Mouse (Mus musculus): ENCODE measurements around the gene Itpkb. TPM values are rescaled to one million over a fixed set of nuclear protein-coding genes. Genes with fewer than 3 reads are reported as not detected.
"Not testable (repeated sequence)": the region's sequence is repeated elsewhere in the genome, so short reads cannot be mapped to it uniquely, and the experiment has no call there.

Gene Itpkb
- polyA plus RNA-seq, 1 experiment from 2014 or later = 9.4 TPM

DNA sequence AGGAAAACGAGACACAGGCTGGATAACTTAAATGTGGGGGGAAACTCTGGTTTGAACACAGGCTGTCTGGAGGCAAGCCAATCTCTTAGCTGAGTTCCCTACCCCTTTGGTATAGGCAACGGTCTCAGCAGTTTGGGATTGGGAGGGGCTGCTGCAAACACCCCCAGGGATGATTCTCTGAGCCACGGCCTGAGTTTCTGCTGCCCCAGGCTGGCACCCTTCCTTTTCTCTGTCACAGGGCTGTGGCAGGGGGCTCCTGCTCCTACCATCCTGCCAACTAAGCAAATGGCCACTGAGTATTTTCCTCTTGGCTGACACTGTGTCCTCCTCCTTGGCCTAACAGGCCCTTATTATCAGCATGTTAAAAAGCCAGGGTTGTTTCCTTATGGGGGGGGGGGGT lies 37.3 kb downstream of the Itpkb start:
- no peak for ATAC-seq (ENCODE audit: low read depth)
- Histone ChIP-seq H3K27ac (ENCODE audit: low read length) (no peak overlapping the region), H3K4me1 (replicated peaks; ENCODE audit: control insufficient read depth, insufficient read depth, low read length) (peaks cover 48% of the 10 kb centered on the region), H3K4me2 (ENCODE audit: low read depth, low read length) (no peak overlapping the region), H3K27me3 (ENCODE audit: control insufficient read depth, insufficient read depth, low read depth, low read length) (no peaks in the 10 kb centered on the region), H3K36me3 (ENCODE audit: control insufficient read depth, insufficient read depth, low read length) (no peaks in the 10 kb centered on the region), H3K9ac (ENCODE audit: low read length) (0 out of 2 replicates have a peak overlapping the region, but pooled peaks have one; percentile 9), H3K9me3 (ENCODE audit: control insufficient read depth, low read length) (no peaks in the 10 kb centered on the region), H3K4me3 (ENCODE audit: low read length) (no peak overlapping the region)
- 46% methylated on average over 3 of the region's 3 CpGs for WGBS

DNA sequence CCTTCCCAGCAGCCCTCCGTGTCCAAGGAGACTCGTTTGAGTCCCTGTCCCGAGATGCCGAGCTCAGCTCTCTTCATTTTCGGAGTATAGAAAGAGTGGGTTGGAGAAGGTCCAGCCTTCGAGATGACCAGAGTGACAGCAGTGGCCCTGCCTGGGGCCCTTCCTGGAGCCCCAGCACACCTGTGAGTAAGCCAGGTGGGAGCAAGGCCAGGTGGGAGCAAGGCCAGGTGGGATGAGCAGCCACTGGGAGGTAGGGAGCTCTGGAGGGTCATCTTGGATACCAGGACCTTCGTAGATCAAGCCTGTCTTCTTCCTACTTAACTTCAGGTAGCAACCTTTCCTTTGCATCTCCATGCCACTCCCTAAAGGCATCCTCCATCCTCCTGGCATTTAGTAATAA lies 37.8 kb downstream of the Itpkb start:
- Histone ChIP-seq H3K9me3 (ENCODE audit: control insufficient read depth, low read length) (no peaks in the 10 kb centered on the region), H3K4me3 (ENCODE audit: low read length) (no peak overlapping the region), H3K4me2 (ENCODE audit: low read depth, low read length) (no peak overlapping the region), H3K9ac (ENCODE audit: low read length) (no peak overlapping the region), H3K27ac (ENCODE audit: low read length) (no peak overlapping the region), H3K27me3 (ENCODE audit: control insufficient read depth, insufficient read depth, low read depth, low read length) (no peaks in the 10 kb centered on the region), H3K36me3 (ENCODE audit: control insufficient read depth, insufficient read depth, low read length) (no peaks in the 10 kb centered on the region), H3K4me1 (replicated peaks; ENCODE audit: control insufficient read depth, insufficient read depth, low read length) (peaks cover 51% of the 10 kb centered on the region)
- 74% methylated on average over 7 of the region's 7 CpGs for WGBS
- ATAC-seq (ENCODE audit: low read depth) = no peak

- ATAC-seq (ENCODE audit: low read depth) = no peak
- WGBS = 50% methylated on average over 9 of the region's 9 CpGs
- Histone ChIP-seq H3K4me3 (ENCODE audit: low read length) (no peak overlapping the region), H3K27me3 (ENCODE audit: control insufficient read depth, insufficient read depth, low read depth, low read length) (no peaks in the 10 kb centered on the region), H3K4me2 (ENCODE audit: low read depth, low read length) (no peak overlapping the region), H3K36me3 (ENCODE audit: control insufficient read depth, insufficient read depth, low read length) (no peaks in the 10 kb centered on the region), H3K9ac (ENCODE audit: low read length) (no peak overlapping the region), H3K9me3 (ENCODE audit: control insufficient read depth, low read length) (no peaks in the 10 kb centered on the region), H3K4me1 (replicated peaks; ENCODE audit: control insufficient read depth, insufficient read depth, low read length) (peaks cover 48% of the 10 kb centered on the region), H3K27ac (ENCODE audit: low read length) (no peak overlapping the region)
Measured at GRCm38 (mm10) chr1:180368646-180369045, 38.4 kb downstream of the Itpkb start.

DNA sequence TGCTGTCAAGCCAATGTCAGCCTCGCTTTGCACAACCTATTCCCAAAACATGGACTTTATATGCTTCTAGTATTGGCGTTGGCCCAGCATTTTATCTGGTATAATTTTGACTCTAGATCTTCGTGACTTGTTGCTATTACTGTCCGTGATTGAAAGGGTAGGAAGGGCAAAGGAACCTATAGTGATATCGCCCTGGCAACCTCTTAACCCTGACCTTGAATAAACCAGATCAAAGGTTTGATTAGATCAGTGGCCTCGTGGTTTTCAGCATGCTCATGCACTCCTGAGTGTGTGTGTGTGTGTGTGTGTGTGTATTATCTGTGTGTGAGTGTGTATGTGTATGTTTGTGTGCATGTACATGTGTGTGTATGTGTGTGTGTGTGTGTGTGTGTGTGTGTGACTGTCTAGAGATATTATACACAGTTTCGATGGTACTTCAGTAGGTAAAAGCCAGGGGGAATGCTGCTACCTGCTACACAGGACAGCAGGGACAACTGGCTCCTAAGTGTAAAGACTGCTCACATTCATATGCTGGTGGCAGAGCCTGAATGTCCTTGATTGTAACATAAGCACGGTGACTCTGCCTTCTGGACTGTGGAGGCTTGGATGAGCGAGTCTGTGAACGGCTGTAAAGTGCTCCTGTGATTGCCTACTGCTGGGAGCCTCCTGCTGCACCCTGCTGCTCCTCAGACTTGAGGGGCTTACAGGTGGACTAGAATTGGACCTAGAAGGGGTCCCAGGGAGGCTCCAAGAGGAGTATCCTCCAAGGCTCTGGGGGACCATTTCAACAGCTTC lies 40.8 kb downstream of the Itpkb start:
- Histone ChIP-seq H3K27me3 (ENCODE audit: control insufficient read depth, insufficient read depth, low read depth, low read length) (no peaks in the 10 kb centered on the region), H3K4me3 (ENCODE audit: low read length) (no peak overlapping the region), H3K4me2 (ENCODE audit: low read depth, low read length) (no peak overlapping the region), H3K4me1 (replicated peaks; ENCODE audit: control insufficient read depth, insufficient read depth, low read length) (peaks cover 49% of the 10 kb centered on the region), H3K9ac (ENCODE audit: low read length) (no peak overlapping the region), H3K27ac (ENCODE audit: low read length) (no peak overlapping the region), H3K9me3 (ENCODE audit: control insufficient read depth, low read length) (no peaks in the 10 kb centered on the region), H3K36me3 (ENCODE audit: control insufficient read depth, insufficient read depth, low read length) (no peaks in the 10 kb centered on the region)
- no peak for ATAC-seq (ENCODE audit: low read depth)
- 56% methylated on average over 10 of the region's 10 CpGs for WGBS

DNA sequence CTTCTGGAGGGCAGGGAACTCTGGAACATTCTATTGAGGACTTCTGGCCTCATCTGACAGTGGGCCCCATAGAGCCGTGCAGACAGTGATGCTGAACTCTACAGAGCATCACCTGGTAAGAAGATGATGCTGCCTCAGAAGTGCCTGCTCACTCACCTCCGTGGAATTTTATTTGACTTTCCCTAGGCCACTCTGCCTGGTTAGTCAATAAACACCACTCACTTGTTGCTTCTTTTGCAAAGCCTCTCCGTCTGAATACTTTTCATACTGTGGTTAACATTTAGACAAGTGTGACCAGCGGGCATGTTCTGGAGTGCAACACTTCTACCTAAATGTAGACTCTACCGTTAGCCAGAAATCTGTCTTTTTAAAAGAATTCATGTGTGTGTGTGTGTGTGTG lies 42.0 kb downstream of the Itpkb start:
- H3K36me3 ChIP-seq (ENCODE audit: control insufficient read depth, insufficient read depth, low read length); H3K27ac ChIP-seq (ENCODE audit: low read length); H3K27me3 ChIP-seq (ENCODE audit: control insufficient read depth, insufficient read depth, low read depth, low read length); H3K4me3 ChIP-seq (ENCODE audit: low read length); ATAC-seq (ENCODE audit: low read depth); H3K9me3 ChIP-seq (ENCODE audit: control insufficient read depth, low read length); H3K9ac ChIP-seq (ENCODE audit: low read length); H3K4me2 ChIP-seq (ENCODE audit: low read depth, low read length): not testable (repeated sequence)
- 57% methylated on average over 5 of the region's 5 CpGs for WGBS
- peaks cover 49% of the 10 kb centered on the region for H3K4me1 ChIP-seq (replicated peaks; ENCODE audit: control insufficient read depth, insufficient read depth, low read length)

GRCm38 (mm10) chr1:180376598-180376997 lies 46.3 kb downstream of the Itpkb start:
- no peak overlapping the region for H3K9ac ChIP-seq (ENCODE audit: low read length)
- 50% methylated on average over 7 of the region's 7 CpGs for WGBS
- no peak for ATAC-seq (ENCODE audit: low read depth)
- H3K9me3 ChIP-seq (ENCODE audit: control insufficient read depth, low read length) = no peaks in the 10 kb centered on the region
- no peak overlapping the region for H3K27ac ChIP-seq (ENCODE audit: low read length)
- H3K4me3 ChIP-seq (ENCODE audit: low read length) = no peak overlapping the region
- no peaks in the 10 kb centered on the region for H3K27me3 ChIP-seq (ENCODE audit: control insufficient read depth, insufficient read depth, low read depth, low read length)
- no peak overlapping the region for H3K4me2 ChIP-seq (ENCODE audit: low read depth, low read length)
- H3K36me3 ChIP-seq (ENCODE audit: control insufficient read depth, insufficient read depth, low read length) = no peaks in the 10 kb centered on the region
- H3K4me1 ChIP-seq (replicated peaks; ENCODE audit: control insufficient read depth, insufficient read depth, low read length) = peaks cover 38% of the 10 kb centered on the region

- Histone ChIP-seq H3K4me3 (ENCODE audit: low read length) (no peak overlapping the region), H3K9ac (ENCODE audit: low read length) (no peak overlapping the region), H3K4me2 (ENCODE audit: low read depth, low read length) (no peak overlapping the region), H3K36me3 (ENCODE audit: control insufficient read depth, insufficient read depth, low read length) (no peaks in the 10 kb centered on the region), H3K27me3 (ENCODE audit: control insufficient read depth, insufficient read depth, low read depth, low read length) (no peaks in the 10 kb centered on the region), H3K9me3 (ENCODE audit: control insufficient read depth, low read length) (no peaks in the 10 kb centered on the region), H3K4me1 (replicated peaks; ENCODE audit: control insufficient read depth, insufficient read depth, low read length) (peaks cover 28% of the 10 kb centered on the region), H3K27ac (ENCODE audit: low read length) (no peak overlapping the region)
- no peak for ATAC-seq (ENCODE audit: low read depth)
- whole genome bisulfite sequencing = 72% methylated on average over 3 of the region's 3 CpGs
Measured at GRCm38 (mm10) chr1:180379559-180379958, 49.3 kb downstream of the Itpkb start.

- no peak for ATAC-seq (ENCODE audit: low read depth)
- no peaks in the 10 kb centered on the region for H3K27me3 ChIP-seq (ENCODE audit: control insufficient read depth, insufficient read depth, low read depth, low read length)
- WGBS = 49% methylated on average over 8 of the region's 8 CpGs
- H3K27ac ChIP-seq (ENCODE audit: low read length) = no peak overlapping the region
- H3K4me3 ChIP-seq (ENCODE audit: low read length) = no peak overlapping the region
- no peaks in the 10 kb centered on the region for H3K36me3 ChIP-seq (ENCODE audit: control insufficient read depth, insufficient read depth, low read length)
- H3K4me1 ChIP-seq (replicated peaks; ENCODE audit: control insufficient read depth, insufficient read depth, low read length) = peaks cover 20% of the 10 kb centered on the region
- no peak overlapping the region for H3K4me2 ChIP-seq (ENCODE audit: low read depth, low read length)
- H3K9ac ChIP-seq (ENCODE audit: low read length) = no peak overlapping the region
- no peaks in the 10 kb centered on the region for H3K9me3 ChIP-seq (ENCODE audit: control insufficient read depth, low read length)
Measured at GRCm38 (mm10) chr1:180382358-180382757, 52.1 kb downstream of the Itpkb start.

- H3K36me3 ChIP-seq (ENCODE audit: control insufficient read depth, insufficient read depth, low read length) = no peaks in the 10 kb centered on the region
- WGBS = 91% methylated on average over 8 of the region's 8 CpGs
- H3K4me3 ChIP-seq (ENCODE audit: low read length) = no peak overlapping the region
- no peak overlapping the region for H3K9ac ChIP-seq (ENCODE audit: low read length)
- no peaks in the 10 kb centered on the region for H3K9me3 ChIP-seq (ENCODE audit: control insufficient read depth, low read length)
- H3K27ac ChIP-seq (ENCODE audit: low read length) = peak overlapping the region; percentile 21; the same call in 1 of the 2 replicates
- peaks cover 29% of the 10 kb centered on the region for H3K4me1 ChIP-seq (replicated peaks; ENCODE audit: control insufficient read depth, insufficient read depth, low read length)
- H3K4me2 ChIP-seq (ENCODE audit: low read depth, low read length) = no peak overlapping the region
- ATAC-seq (ENCODE audit: low read depth) = no peak
- H3K27me3 ChIP-seq (ENCODE audit: control insufficient read depth, insufficient read depth, low read depth, low read length) = no peaks in the 10 kb centered on the region
Measured at GRCm38 (mm10) chr1:180383884-180384283, 53.6 kb downstream of the Itpkb start.

All from lung, embryonic 16.5 days (tissue).